Mouse (Mus musculus) yolk sac, embryonic 10.5 days (tissue): ENCODE data around the gene Ptprj.

Source experiments
- DNase-seq: peaks from one replicate; pipeline ENCODE4 v3.0.0-alpha.2; 2017; ENCODE audit warnings: low spot score

The Ptprj gene

GRCm38 (mm10) chr2:90559688-90560196 is 20.7 kb downstream of the Ptprj start:
- no peak for DNase-seq

- DNase-seq = no peak
Measured at GRCm38 (mm10) chr2:90559015-90559687, 21.3 kb downstream of the Ptprj start.

GRCm38 (mm10) chr2:90558361-90558760 is 22.1 kb downstream of the Ptprj start:
- no peak for DNase-seq

GRCm38 (mm10) chr2:90557913-90558312 is 22.5 kb downstream of the Ptprj start:
- no peak for DNase-seq

- DNase-seq = no peak
Measured at GRCm38 (mm10) chr2:90555744-90556143, 24.7 kb downstream of the Ptprj start.

GRCm38 (mm10) chr2:90554806-90555205 is 25.6 kb downstream of the Ptprj start:
- DNase-seq = no peak

- DNase-seq = no peak
Measured at GRCm38 (mm10) chr2:90553861-90554260, 26.6 kb downstream of the Ptprj start.

GRCm38 (mm10) chr2:90550656-90551055 is 29.8 kb downstream of the Ptprj start:
- no peak for DNase-seq

- DNase-seq = no peak
Measured at GRCm38 (mm10) chr2:90548541-90548940, 31.9 kb downstream of the Ptprj start.

GRCm38 (mm10) chr2:90547144-90547609 is 33.3 kb downstream of the Ptprj start:
- DNase-seq = no peak

GRCm38 (mm10) chr2:90545261-90545660 is 35.2 kb downstream of the Ptprj start:
- no peak for DNase-seq

- DNase-seq = no peak
Measured at GRCm38 (mm10) chr2:90543989-90544388, 36.5 kb downstream of the Ptprj start.

GRCm38 (mm10) chr2:90543106-90543702 is 37.2 kb downstream of the Ptprj start:
- no peak for DNase-seq

GRCm38 (mm10) chr2:90542656-90543055 is 37.8 kb downstream of the Ptprj start:
- no peak for DNase-seq

- no peak for DNase-seq
Measured at GRCm38 (mm10) chr2:90539206-90539605, 41.2 kb downstream of the Ptprj start.

- DNase-seq = no peak
Measured at GRCm38 (mm10) chr2:90537244-90537643, 43.2 kb downstream of the Ptprj start.

- no peak for DNase-seq
Measured at GRCm38 (mm10) chr2:90536555-90536954, 43.9 kb downstream of the Ptprj start.

GRCm38 (mm10) chr2:90534751-90535150 is 45.7 kb downstream of the Ptprj start:
- DNase-seq = no peak

- no peak for DNase-seq
Measured at GRCm38 (mm10) chr2:90533944-90534343, 46.5 kb downstream of the Ptprj start.

- DNase-seq = no peak
Measured at GRCm38 (mm10) chr2:90532095-90532494, 48.4 kb downstream of the Ptprj start.

- DNase-seq = no peak
Measured at GRCm38 (mm10) chr2:90528107-90528506, 52.3 kb downstream of the Ptprj start.

GRCm38 (mm10) chr2:90526971-90527370 is 53.5 kb downstream of the Ptprj start:
- no peak for DNase-seq

GRCm38 (mm10) chr2:90526564-90526963 is 53.9 kb downstream of the Ptprj start:
- DNase-seq = no peak

GRCm38 (mm10) chr2:90525807-90526206 is 54.6 kb downstream of the Ptprj start:
- DNase-seq = no peak
